Mouse (Mus musculus) C3H10T1/2 (cell line): ENCODE results near the gene Olfr544. TPM values are rescaled to one million over a fixed set of nuclear protein-coding genes. Genes with fewer than 3 reads are reported as not detected.

Source experiments
- polyA plus RNA-seq, 2 experiments: library from polyadenylated mRNA; unstranded; fragments of >200 nt; fragmentation: generic; extraction: Trizol; gene quantifications; one replicate each; pipeline ENCODE4 v1.2.1; 2012; ENCODE audit warnings: missing spikeins in 2 of 2

Olfr544 gene
- under 1 TPM in 1 of 2 experiments, not detected in 1; 0.04 TPM for polyA plus RNA-seq

GRCm38 (mm10) chr7:102488161-102488560 lies at the start of gene Olfr544:
Gene Olfr544 (minus strand): TSS chr7:102488313.

GRCm38 (mm10) chr7:102534449-102534848 lies 46.3 kb upstream of the Olfr544 start, which contains the start of gene Olfr547:
Gene Olfr547 (plus strand): TSS chr7:102534749.

GRCm38 (mm10) chr7:102499473-102499872 lies 11.4 kb upstream of the Olfr544 start, which contains the start of gene Olfr545:
Gene Olfr545 (minus strand): TSS chr7:102499573.

GRCm38 (mm10) chr7:102481579-102481978 lies 6.5 kb downstream of the Olfr544 start, which contains the start of gene Olfr543:
Gene Olfr543 (minus strand): TSS chr7:102481679.

GRCm38 (mm10) chr7:102441657-102442391 lies 46.3 kb downstream of the Olfr544 start, which contains the start of gene Rrm1:
Gene Rrm1 (plus strand): TSS chr7:102441695.

Other genes starting within 250 kb of the Olfr544 start
- 100 to 1,000 TPM; 117 to 137 TPM for gene Rhog, start 232.3 kb downstream of the Olfr544 start, polyA plus RNA-seq
- 10 to 100 TPM in 1 of 2 experiments, 1 to 10 TPM in 1; 4.8 to 35.1 TPM for gene Stim1, start 220.5 kb downstream of the Olfr544 start, polyA plus RNA-seq
- gene Rrm1, start 46.6 kb downstream of the Olfr544 start, polyA plus RNA-seq: 10 to 100 TPM; 24.7 to 75.1 TPM
- under 1 TPM in 1 of 2 experiments, not detected in 1; 0.12 TPM for gene Olfr543, start 6.6 kb downstream of the Olfr544 start, polyA plus RNA-seq
- gene Olfr545, start 11.3 kb upstream of the Olfr544 start, polyA plus RNA-seq: not detected
- not detected for gene Olfr547, start 46.4 kb upstream of the Olfr544 start, polyA plus RNA-seq
- not detected for gene Olfr548-ps1, start 52.6 kb upstream of the Olfr544 start, polyA plus RNA-seq
- gene Olfr549, start 61.6 kb upstream of the Olfr544 start, polyA plus RNA-seq: not detected
- 1 to 10 TPM in 1 of 2 experiments, under 1 TPM in 1; 0.23 to 3.9 TPM for gene Trim21, start 77.2 kb upstream of the Olfr544 start, polyA plus RNA-seq
- gene Olfr550, start 83.1 kb upstream of the Olfr544 start, polyA plus RNA-seq: not detected
- gene Olfr551, start 103.6 kb upstream of the Olfr544 start, polyA plus RNA-seq: not detected
- gene Olfr552, start 109.5 kb upstream of the Olfr544 start, polyA plus RNA-seq: not detected
- gene Olfr553, start 129.9 kb upstream of the Olfr544 start, polyA plus RNA-seq: not detected
- gene Olfr554, start 150.1 kb upstream of the Olfr544 start, polyA plus RNA-seq: not detected
- gene Olfr555, start 170.5 kb upstream of the Olfr544 start, polyA plus RNA-seq: not detected
- not detected for gene Olfr556, start 176.6 kb upstream of the Olfr544 start, polyA plus RNA-seq
- gene Trim68, start 199.0 kb upstream of the Olfr544 start, polyA plus RNA-seq: 1 to 10 TPM in 1 of 2 experiments, under 1 TPM in 1; 0.36 to 3.6 TPM
- gene Olfr557, start 207.6 kb upstream of the Olfr544 start, polyA plus RNA-seq: not detected
- not detected for gene Olfr558, start 213.9 kb upstream of the Olfr544 start, polyA plus RNA-seq
- gene Olfr33, start 230.8 kb upstream of the Olfr544 start, polyA plus RNA-seq: not detected
- not detected for gene Olfr559, start 239.2 kb upstream of the Olfr544 start, polyA plus RNA-seq